Mouse (Mus musculus) lung, postnatal 0 days (tissue): ENCODE measurements around the gene Smco3.

ENCODE experiments used
- CTCF ChIP-seq: IDR thresholded peaks from 2 replicates; pipeline ENCODE4 v1.5.1; 2016; ENCODE audit warnings: antibody characterized with exemption, mild to moderate bottlenecking
- EP300 ChIP-seq: IDR thresholded peaks from 2 replicates; pipeline ENCODE4 v1.6.1; 2016; ENCODE audit warnings: antibody characterized with exemption, mild to moderate bottlenecking, control low read depth

GRCm38 (mm10) chr6:136808631-136809046 is 26.6 kb downstream of the Smco3 start:
- TF ChIP-seq CTCF (no peak), EP300 (no peak)
